Mouse (Mus musculus) neural tube, embryonic 11.5 days (tissue): ENCODE measurements around the gene Luzp1. TPM values are rescaled to one million over a fixed set of nuclear protein-coding genes. Genes with fewer than 3 reads are reported as not detected.
A peak's percentile ranks its signal among the peaks of the same experiment; 100 is the strongest.

Experiments
- ATAC-seq: fragments of 200-750 bp; cut with Nextera tagmentation; 2 replicates; pipeline ENCODE4 v1.8.0; 2017; ENCODE audit warnings: moderate number of reproducible peaks, mild to moderate bottlenecking, moderate TSS enrichment, moderate library complexity; ENCODE audit not compliant: insufficient read depth, low FRiP score, low TSS enrichment
- DNase-seq: peaks from one replicate; pipeline ENCODE4 v3.0.0-alpha.2; 2015; ENCODE audit warnings: low spot score
- H3K27ac ChIP-seq: fragments of 300-500 bp; sonication (generic); 2 replicates; pipeline ENCODE4 v1.5.1; 2014; ENCODE audit warnings: low read depth, mild to moderate bottlenecking, low read length
- H3K27me3 ChIP-seq: fragments of 300-500 bp; sonication (generic); 2 replicates; pipeline ENCODE4 v1.6.1; 2014; ENCODE audit warnings: mild to moderate bottlenecking, low read length, mixed read lengths; ENCODE audit not compliant: control insufficient read depth, insufficient read depth
- H3K36me3 ChIP-seq: fragments of 300-500 bp; sonication (generic); 2 replicates; pipeline ENCODE4 v1.6.1; 2014; ENCODE audit warnings: mild to moderate bottlenecking, low read length, moderate library complexity, mixed read lengths; ENCODE audit not compliant: control insufficient read depth, insufficient read depth
- H3K4me1 ChIP-seq: fragments of 300-500 bp; sonication (generic); 2 replicates; pipeline ENCODE4 v1.6.1; 2014; ENCODE audit warnings: low read length, mixed read lengths; ENCODE audit not compliant: control insufficient read depth, insufficient read depth
- H3K4me2 ChIP-seq: fragments of 300-500 bp; sonication (generic); 2 replicates; pipeline ENCODE4 v1.6.1; 2014; ENCODE audit warnings: low read depth, mild to moderate bottlenecking, moderate library complexity
- H3K4me3 ChIP-seq: fragments of 300-500 bp; sonication (generic); 2 replicates; pipeline ENCODE4 v1.5.1; 2014; ENCODE audit warnings: low read depth, low read length
- H3K9ac ChIP-seq: fragments of 300-500 bp; sonication (generic); 2 replicates; pipeline ENCODE4 v1.6.1; 2014; ENCODE audit warnings: mild to moderate bottlenecking, low read length
- H3K9me3 ChIP-seq: fragments of 300-500 bp; sonication (generic); 2 replicates; pipeline ENCODE4 v1.6.1; 2016; ENCODE audit warnings: low read length; ENCODE audit not compliant: control insufficient read depth
- WGBS: fragments of 180-500 bp; shearing (Covaris S2); extraction: QIAGEN DNeasy Blood & Tissue Kit; methylation state at CpG from one replicate; pipeline ENCODE4 v1.1.7; 2014; 5-methylcytosine and 5-hydroxymethylcytosine counted together
- polyA plus RNA-seq: library from polyadenylated mRNA; unstranded; fragments of >200 nt; fragmentation: Nextera tagmentation; extraction: Ambion mirVana; gene quantifications from 2 replicates; pipeline ENCODE4 v1.2.1, GENCODE M21; 2014

Luzp1 gene
- polyA plus RNA-seq: 79.9 and 95.7 TPM in 2 replicates

DNA sequence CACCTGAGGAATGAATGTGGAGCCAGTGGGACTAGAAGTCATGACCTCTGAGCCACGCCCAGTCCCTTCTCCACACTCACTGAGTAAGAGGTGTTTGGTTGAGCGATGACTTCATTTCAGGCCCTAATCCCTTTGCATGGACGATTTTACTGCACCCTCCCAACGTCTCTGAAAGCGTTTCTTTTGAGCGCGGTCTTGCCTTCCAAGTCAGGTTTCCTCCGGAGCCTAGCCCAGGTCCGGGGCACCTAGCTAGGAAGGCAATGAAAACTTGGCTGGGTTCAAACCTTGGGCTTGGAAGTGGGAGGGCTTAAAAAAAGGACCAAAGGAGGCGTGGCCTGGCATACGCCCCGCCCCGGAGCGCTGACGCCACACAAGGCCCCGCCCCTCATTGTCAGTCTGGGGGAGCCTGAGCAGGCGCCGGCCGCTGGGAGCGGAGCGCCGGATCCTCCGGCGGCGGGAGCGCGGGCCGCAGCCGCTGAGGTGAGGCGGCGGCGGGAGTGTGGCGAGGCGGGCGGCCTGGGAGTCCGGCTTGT lies at the start of gene Luzp1:
Luzp1 (plus strand) TSS at position 391 of the 533 bp plus-strand sequence.
- Histone ChIP-seq H3K27ac (peak within 1 kb of the TSS; percentile 97), H3K9me3 (no peaks in the 10 kb centered on the region), H3K36me3 (no peaks in the 10 kb centered on the region), H3K4me1 (no peaks in the 10 kb centered on the region; the same call in 1 of the 2 replicates), H3K4me3 (peak within 1 kb of the TSS; percentile 96), H3K27me3 (peaks cover 2% of the 10 kb centered on the region; the same call in 1 of the 2 replicates), H3K4me2 (peak within 1 kb of the TSS; percentile 48), H3K9ac (peak within 1 kb of the TSS; percentile 86)
- ATAC-seq (peak; percentile 93), DNase-seq (peak; percentile 95)
- WGBS: 2% methylated on average over 32 of the region's 36 CpGs

DNA sequence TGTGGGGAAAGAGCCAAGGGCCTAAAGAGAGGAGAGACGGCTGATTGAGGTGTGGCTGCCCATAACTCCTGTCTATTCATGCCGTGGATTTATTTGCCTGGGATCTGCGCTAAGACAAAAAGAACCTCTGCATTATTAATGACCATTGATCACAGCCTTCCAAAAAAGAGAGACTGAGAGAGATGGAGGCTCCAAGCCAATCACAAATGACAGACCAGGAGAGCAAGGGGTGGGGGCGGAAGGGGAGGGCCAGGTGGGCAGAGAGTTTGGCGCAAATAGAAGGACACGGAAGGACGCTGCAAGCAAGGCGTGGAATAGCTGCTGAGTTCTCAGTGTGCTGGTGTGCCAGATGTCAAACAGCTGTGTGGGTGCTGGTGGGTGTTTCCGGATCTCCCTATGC lies 46.3 kb upstream of the Luzp1 start, which contains the start of gene Htr1d:
Htr1d (plus strand) TSS at position 301 of the 400 bp plus-strand sequence.
- Histone ChIP-seq H3K4me1 (peaks cover 8% of the 10 kb centered on the region), H3K4me3 (peak within 1 kb of the TSS; percentile 24), H3K36me3 (no peaks in the 10 kb centered on the region), H3K4me2 (peak within 1 kb of the TSS; percentile 46), H3K9ac (peak within 1 kb of the TSS; percentile 2; the same call in 1 of the 2 replicates), H3K9me3 (no peaks in the 10 kb centered on the region), H3K27ac (no peak within 1 kb of the TSS), H3K27me3 (peaks cover 27% of the 10 kb centered on the region)
- no peak for ATAC-seq
- 71% methylated on average over 9 of the region's 9 CpGs for WGBS
- no peak for DNase-seq

- peaks cover 27% of the 10 kb centered on the region for H3K27me3 ChIP-seq
- no peaks in the 10 kb centered on the region for H3K9me3 ChIP-seq
- DNase-seq (no peak), ATAC-seq (no peak)
- H3K4me1 ChIP-seq: peaks cover 8% of the 10 kb centered on the region
- H3K9ac ChIP-seq: peak overlapping the region; percentile 2; the same call in 1 of the 2 replicates
- 1% methylated on average over 62 of the region's 70 CpGs for WGBS
- peak overlapping the region; percentile 24 for H3K4me3 ChIP-seq
- peak overlapping the region; percentile 46 for H3K4me2 ChIP-seq
- no peaks in the 10 kb centered on the region for H3K36me3 ChIP-seq
- no peak overlapping the region for H3K27ac ChIP-seq
These were observed 45.2 kb upstream of the Luzp1 start for GRCm38 (mm10) chr4:136424120-136424999.

- 4% methylated on average over 15 of the region's 15 CpGs for WGBS
- DNase-seq (no peak), ATAC-seq (no peak)
- H3K36me3 ChIP-seq: no peaks in the 10 kb centered on the region
- H3K4me1 ChIP-seq: peaks cover 8% of the 10 kb centered on the region
- H3K27ac ChIP-seq: no peak overlapping the region
- H3K4me3 ChIP-seq: peak overlapping the region; percentile 24
- peak overlapping the region; percentile 46 for H3K4me2 ChIP-seq
- H3K9me3 ChIP-seq: no peaks in the 10 kb centered on the region
- peaks cover 27% of the 10 kb centered on the region for H3K27me3 ChIP-seq
- no peak overlapping the region for H3K9ac ChIP-seq
These were observed 44.6 kb upstream of the Luzp1 start for GRCm38 (mm10) chr4:136425000-136425288.

DNA sequence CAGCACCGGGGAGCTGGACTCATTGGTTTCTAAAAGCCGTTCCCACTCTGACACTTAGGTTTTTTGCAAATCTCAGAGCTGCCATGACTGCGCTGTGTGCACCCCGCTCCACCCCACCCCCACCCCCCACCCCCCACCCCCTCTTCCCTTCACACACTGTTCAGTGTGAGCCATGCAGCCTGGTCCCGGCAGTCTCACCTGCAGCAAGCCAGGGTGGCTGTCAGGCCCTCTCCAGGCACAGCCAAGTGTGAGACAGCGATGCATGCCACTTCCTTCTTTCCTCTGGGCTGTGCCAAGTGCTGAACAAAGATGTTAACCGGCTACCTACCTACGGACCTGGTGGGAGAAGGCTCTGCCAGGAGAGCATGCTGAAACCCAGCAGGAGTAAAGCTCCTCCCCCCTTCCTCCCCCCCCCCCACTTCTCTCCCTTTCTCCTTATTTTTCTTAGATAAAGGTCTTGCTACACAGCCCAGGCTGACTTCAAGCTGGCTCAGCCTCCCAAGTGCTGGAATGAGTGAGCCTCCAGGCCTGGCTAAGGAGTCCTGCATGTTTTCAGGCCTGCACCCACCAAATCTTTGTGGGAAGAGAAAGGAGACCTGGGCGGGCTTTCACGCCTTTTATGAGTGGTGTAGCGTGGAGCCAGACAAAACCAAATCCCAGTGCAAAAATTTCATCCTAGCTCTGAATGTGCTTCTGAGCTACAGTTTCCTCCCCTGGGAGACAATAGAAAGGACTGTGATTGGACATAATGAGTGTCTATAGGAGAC lies 38.8 kb upstream of the Luzp1 start:
- Histone ChIP-seq H3K4me1 (no peaks in the 10 kb centered on the region), H3K4me2 (no peak overlapping the region), H3K4me3 (no peak overlapping the region), H3K27ac (no peak overlapping the region), H3K9me3 (no peaks in the 10 kb centered on the region), H3K36me3 (no peaks in the 10 kb centered on the region), H3K9ac (no peak overlapping the region), H3K27me3 (no peaks in the 10 kb centered on the region)
- ATAC-seq (no peak), DNase-seq (no peak)
- WGBS: 41% methylated on average over 10 of the region's 11 CpGs

- no peak overlapping the region for H3K4me3 ChIP-seq
- no peaks in the 10 kb centered on the region for H3K36me3 ChIP-seq
- H3K9ac ChIP-seq: no peak overlapping the region
- 1% methylated on average over 3 of the region's 3 CpGs for WGBS
- no peaks in the 10 kb centered on the region for H3K4me1 ChIP-seq
- peak; percentile 35; the same call in 1 of the 2 replicates for ATAC-seq
- no peaks in the 10 kb centered on the region for H3K27me3 ChIP-seq
- H3K9me3 ChIP-seq: no peaks in the 10 kb centered on the region
- H3K4me2 ChIP-seq: no peak overlapping the region
- no peak overlapping the region for H3K27ac ChIP-seq
- peak; percentile 77 for DNase-seq
These were observed 38.2 kb upstream of the Luzp1 start for GRCm38 (mm10) chr4:136431376-136431693.

DNA sequence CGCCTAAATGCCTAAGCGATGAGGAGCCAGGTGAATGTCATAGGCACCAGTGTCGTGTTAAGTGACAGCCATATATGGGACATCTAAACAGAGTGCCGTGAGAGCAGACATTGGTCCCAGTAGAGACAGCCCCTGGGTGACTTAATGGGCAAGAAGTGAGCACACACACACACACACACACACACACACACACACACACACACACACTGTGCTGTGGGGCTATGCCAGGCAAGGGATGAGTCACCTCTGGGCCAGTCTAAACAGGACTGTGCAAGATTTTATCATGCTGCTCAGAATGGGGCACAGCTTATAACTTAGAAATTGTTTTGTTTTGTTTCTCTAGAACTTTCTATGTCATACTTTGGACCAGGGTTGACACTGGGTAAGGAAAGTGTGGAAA lies 35.5 kb upstream of the Luzp1 start:
- WGBS: 88% methylated on average over 4 of the region's 4 CpGs
- Histone ChIP-seq H3K36me3 (no peaks in the 10 kb centered on the region), H3K4me1 (no peaks in the 10 kb centered on the region), H3K27ac (no peak overlapping the region), H3K27me3 (no peaks in the 10 kb centered on the region), H3K4me2 (no peak overlapping the region), H3K9ac (no peak overlapping the region), H3K9me3 (no peaks in the 10 kb centered on the region), H3K4me3 (no peak overlapping the region)
- ATAC-seq: no peak
- no peak for DNase-seq

DNA sequence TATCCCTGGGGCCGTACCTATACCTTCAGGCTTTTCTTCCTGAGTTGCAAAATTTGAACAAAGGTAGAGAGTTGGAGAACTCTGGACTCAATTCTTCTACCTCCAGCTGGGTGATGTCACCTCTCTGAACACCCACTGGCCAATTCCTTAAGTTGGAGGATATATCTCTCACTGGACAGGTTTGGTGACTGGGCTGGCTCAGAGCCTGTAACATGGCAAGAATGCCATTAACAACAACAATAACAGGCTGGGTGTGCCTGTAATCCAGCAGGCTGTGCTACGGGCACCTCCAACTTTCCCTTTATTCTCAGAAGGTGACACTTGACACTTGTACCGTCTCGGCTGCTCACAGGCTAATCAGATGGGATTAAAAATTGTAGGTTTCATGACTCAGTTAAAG lies 30.5 kb upstream of the Luzp1 start:
- H3K4me3 ChIP-seq: no peak overlapping the region
- no peak overlapping the region for H3K4me2 ChIP-seq
- 69% methylated on average over 4 of the region's 4 CpGs for WGBS
- H3K9me3 ChIP-seq: no peaks in the 10 kb centered on the region
- no peak for DNase-seq
- no peaks in the 10 kb centered on the region for H3K4me1 ChIP-seq
- no peak overlapping the region for H3K27ac ChIP-seq
- no peaks in the 10 kb centered on the region for H3K36me3 ChIP-seq
- no peak for ATAC-seq
- H3K9ac ChIP-seq: no peak overlapping the region
- no peaks in the 10 kb centered on the region for H3K27me3 ChIP-seq
